Mouse (Mus musculus) v-Abl transformed pro-B cells (cell line): ENCODE data around the gene Cd200r3.

Experiments
- in situ Hi-C, 2 experiments: fragments of 400-800 bp; cut with MboI; formaldehyde crosslinking; loops; one replicate each; pipeline ENCODE4 v1.15.1; 2025; ENCODE audit not compliant: unreplicated experiment in 2 of 2

Cd200r3 gene

GRCm38 (mm10) chr16:44943468-44943867, at the start of gene Cd200r3:
Cd200r3 (plus strand) TSS chr16:44943678.
- in situ Hi-C loops, result no loop called here

- in situ Hi-C loops, result no loop called here
Observed at GRCm38 (mm10) chr16:44932016-44932415, 11.5 kb upstream of the Cd200r3 start.

- in situ Hi-C loops, result no loop called here
Observed at GRCm38 (mm10) chr16:44951360-44952114, 8.1 kb downstream of the Cd200r3 start.

GRCm38 (mm10) chr16:44962296-44962695, 18.8 kb downstream of the Cd200r3 start:
- in situ Hi-C loops, result no loop called here

GRCm38 (mm10) chr16:44962777-44963176, 19.3 kb downstream of the Cd200r3 start:
- in situ Hi-C loops, result no loop called here

GRCm38 (mm10) chr16:44964526-44965374, 21.3 kb downstream of the Cd200r3 start:
- in situ Hi-C loops, result no loop called here

- in situ Hi-C loops, result no loop called here
Observed at GRCm38 (mm10) chr16:44965428-44965827, 21.9 kb downstream of the Cd200r3 start.

- in situ Hi-C loops, result no loop called here
Observed at GRCm38 (mm10) chr16:44965890-44966289, 22.4 kb downstream of the Cd200r3 start.

GRCm38 (mm10) chr16:44966891-44967290, 23.4 kb downstream of the Cd200r3 start:
- in situ Hi-C loops, result no loop called here

GRCm38 (mm10) chr16:44968113-44968512, 24.6 kb downstream of the Cd200r3 start:
- in situ Hi-C loops, result no loop called here

- in situ Hi-C loops, result no loop called here
Observed at GRCm38 (mm10) chr16:44970925-44971324, 27.4 kb downstream of the Cd200r3 start.

GRCm38 (mm10) chr16:44974042-44974441, 30.6 kb downstream of the Cd200r3 start:
- in situ Hi-C loops, result no loop called here

GRCm38 (mm10) chr16:44976081-44976480, 32.6 kb downstream of the Cd200r3 start:
- in situ Hi-C loops, result no loop called here

GRCm38 (mm10) chr16:44976892-44977633, 33.6 kb downstream of the Cd200r3 start:
- in situ Hi-C loops, result no loop called here

GRCm38 (mm10) chr16:44978193-44978592, 34.7 kb downstream of the Cd200r3 start:
- in situ Hi-C loops, result no loop called here

- in situ Hi-C loops, result no loop called here
Observed at GRCm38 (mm10) chr16:44979355-44979896, 35.9 kb downstream of the Cd200r3 start.

GRCm38 (mm10) chr16:44982972-44983371, 39.5 kb downstream of the Cd200r3 start:
- in situ Hi-C loops, result no loop called here

- in situ Hi-C loops, result no loop called here
Observed at GRCm38 (mm10) chr16:44983379-44984060, 40.0 kb downstream of the Cd200r3 start.

GRCm38 (mm10) chr16:44984111-44984510, 40.6 kb downstream of the Cd200r3 start:
- in situ Hi-C loops, result no loop called here

- in situ Hi-C loops, result no loop called here
Observed at GRCm38 (mm10) chr16:44984925-44985324, 41.4 kb downstream of the Cd200r3 start.
